Mouse (Mus musculus): ENCODE data around the gene Dgcr8.
"Not testable (repeated sequence)": the region's sequence is repeated elsewhere in the genome, so short reads cannot be mapped to it uniquely, and the experiment has no call there.

The Dgcr8 gene

GRCm38 (mm10) chr16:18289067-18289588 is at the start of gene Dgcr8:
Gene Dgcr8, minus strand, starts transcription at chr16:18289246.
- peak; percentile 99 for DNase-seq (ENCODE audit: low spot score in 2 of 2)

GRCm38 (mm10) chr16:18337261-18337660 is 48.2 kb upstream of the Dgcr8 start:
- no peak for DNase-seq (ENCODE audit: low spot score in 2 of 2)

GRCm38 (mm10) chr16:18335981-18336380 is 46.9 kb upstream of the Dgcr8 start:
- no peak for DNase-seq (ENCODE audit: low spot score in 2 of 2)

- DNase-seq (ENCODE audit: low spot score in 2 of 2), result no peak
Observed at GRCm38 (mm10) chr16:18333976-18334375, 44.9 kb upstream of the Dgcr8 start.

- no peak for DNase-seq (ENCODE audit: low spot score in 2 of 2)
Observed at GRCm38 (mm10) chr16:18328524-18328923, 39.5 kb upstream of the Dgcr8 start.

- DNase-seq (ENCODE audit: low spot score in 2 of 2), result no peak
Observed at GRCm38 (mm10) chr16:18327936-18328335, 38.9 kb upstream of the Dgcr8 start.

- DNase-seq (ENCODE audit: low spot score in 2 of 2), result no peak
Observed at GRCm38 (mm10) chr16:18325741-18326140, 36.7 kb upstream of the Dgcr8 start.

GRCm38 (mm10) chr16:18324031-18324430 is 35.0 kb upstream of the Dgcr8 start:
- DNase-seq (ENCODE audit: low spot score in 2 of 2), result no peak

- DNase-seq (ENCODE audit: low spot score in 2 of 2), result no peak
Observed at GRCm38 (mm10) chr16:18323460-18323859, 34.4 kb upstream of the Dgcr8 start.

GRCm38 (mm10) chr16:18321443-18321842 is 32.4 kb upstream of the Dgcr8 start:
- no peak for DNase-seq (ENCODE audit: low spot score in 2 of 2)

GRCm38 (mm10) chr16:18318992-18319391 is 29.9 kb upstream of the Dgcr8 start:
- no peak for DNase-seq (ENCODE audit: low spot score in 2 of 2)

GRCm38 (mm10) chr16:18308159-18308558 is 19.1 kb upstream of the Dgcr8 start:
- DNase-seq (ENCODE audit: low spot score in 2 of 2), result no peak

- not testable (repeated sequence) for DNase-seq (ENCODE audit: low spot score in 2 of 2)
Observed at GRCm38 (mm10) chr16:18289614-18290013, 568 bp upstream of the Dgcr8 start.

GRCm38 (mm10) chr16:18288581-18289061 is 425 bp downstream of the Dgcr8 start:
- peak; percentile 61 to 70 for DNase-seq (ENCODE audit: low spot score in 2 of 2)

- DNase-seq (ENCODE audit: low spot score in 2 of 2), result peak in 1 of 2 experiments; percentile 21
Observed at GRCm38 (mm10) chr16:18288166-18288565, 880 bp downstream of the Dgcr8 start.

- no peak for DNase-seq (ENCODE audit: low spot score in 2 of 2)
Observed at GRCm38 (mm10) chr16:18275166-18275565, 13.9 kb downstream of the Dgcr8 start.

- no peak for DNase-seq (ENCODE audit: low spot score in 2 of 2)
Observed at GRCm38 (mm10) chr16:18268182-18268581, 20.9 kb downstream of the Dgcr8 start.

- DNase-seq (ENCODE audit: low spot score in 2 of 2), result no peak
Observed at GRCm38 (mm10) chr16:18265024-18265423, 24.0 kb downstream of the Dgcr8 start.

- DNase-seq (ENCODE audit: low spot score in 2 of 2), result no peak
Observed at GRCm38 (mm10) chr16:18258221-18258620, 30.8 kb downstream of the Dgcr8 start, which contains the start of gene Gm49776. Gene Gm49776, minus strand, starts transcription at chr16:18258321.

- DNase-seq (ENCODE audit: low spot score in 2 of 2), result peak in 1 of 2 experiments; percentile 25
Observed at GRCm38 (mm10) chr16:18253866-18254265, 35.2 kb downstream of the Dgcr8 start.

- no peak for DNase-seq (ENCODE audit: low spot score in 2 of 2)
Observed at GRCm38 (mm10) chr16:18252736-18253135, 36.3 kb downstream of the Dgcr8 start.

- DNase-seq (ENCODE audit: low spot score in 2 of 2), result peak in 1 of 2 experiments; percentile 40
Observed at GRCm38 (mm10) chr16:18250828-18251790, 37.9 kb downstream of the Dgcr8 start.

GRCm38 (mm10) chr16:18250231-18250630 is 38.8 kb downstream of the Dgcr8 start:
- DNase-seq (ENCODE audit: low spot score in 2 of 2), result peak in 1 of 2 experiments; percentile 30
